Mouse (Mus musculus) layer of hippocampus, postnatal 36 days (tissue): Measurements from ENCODE around the gene Prmt7. TPM values are rescaled to one million over a fixed set of nuclear protein-coding genes. Genes with fewer than 3 reads are reported as not detected.
"Not testable (repeated sequence)": the region's sequence is repeated elsewhere in the genome, so short reads cannot be mapped to it uniquely, and the experiment has no call there.

Experiments used
- DNase-seq, 2 experiments: peaks; one replicate each; pipeline ENCODE4 v3.0.0; 2022
- total RNA-seq, 2 experiments: library from RNA; stranded (reverse); gene quantifications; 2 replicates each; pipeline ENCODE4 v1.2.3; 2021

Prmt7 gene
- 10 to 100 TPM; 33.8 to 36.8 TPM for total RNA-seq

DNA sequence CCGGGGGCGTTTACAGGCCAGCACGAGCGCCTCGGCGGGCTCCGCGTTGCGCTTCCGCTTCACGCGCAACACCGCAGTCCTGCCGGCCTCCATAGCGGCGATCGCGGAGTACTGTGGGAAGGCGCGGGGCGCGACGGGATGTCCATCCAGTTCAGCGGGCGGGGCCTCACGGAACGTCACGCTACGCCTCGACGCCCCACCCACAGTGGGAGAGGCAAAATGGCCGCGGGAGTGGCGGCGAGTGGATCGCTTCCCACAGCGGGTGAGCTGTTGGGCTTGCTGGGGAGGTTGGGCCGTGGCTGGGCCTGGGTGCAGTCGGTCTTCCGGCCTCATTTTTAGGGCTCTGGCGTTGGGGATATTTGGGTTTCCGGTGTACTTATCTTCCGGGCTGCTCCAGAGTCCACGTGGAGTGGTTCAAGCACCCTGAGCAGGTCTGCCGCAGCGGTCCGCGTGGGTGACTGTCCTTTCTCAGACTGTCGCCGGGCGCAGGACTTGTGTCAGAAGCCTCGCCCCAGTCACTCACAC, at the start of gene Prmt7, which contains the start of gene Slc7a6os:
Prmt7 (plus strand) TSS at position 116 of the 525 bp plus-strand sequence.
Slc7a6os (minus strand) TSS at position 115 of the 525 bp plus-strand sequence.
- peak; percentile 96 to 97 for DNase-seq

DNA sequence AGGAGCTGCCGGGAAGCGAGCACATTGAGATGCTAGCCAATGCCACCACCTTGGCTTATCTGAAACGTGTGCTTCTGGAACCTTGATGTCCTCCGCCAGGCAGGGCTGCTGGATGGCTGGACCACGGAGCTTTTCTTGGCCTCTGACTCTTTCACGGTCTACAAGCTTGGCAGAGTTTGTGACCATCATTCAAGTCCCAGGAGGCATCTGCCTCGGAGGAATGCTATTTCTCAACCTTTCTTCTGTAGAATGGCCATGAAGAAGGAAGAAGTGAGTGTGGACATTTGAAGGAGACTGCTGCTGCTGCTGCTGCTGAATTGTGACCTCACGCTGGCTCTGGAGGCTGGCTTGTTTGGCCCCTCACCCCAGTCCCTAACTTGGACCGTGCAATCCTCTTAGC, 47.5 kb upstream of the Prmt7 start:
- no peak for DNase-seq

GRCm38 (mm10) chr8:106165460-106165859, 45.3 kb upstream of the Prmt7 start:
- DNase-seq, result peak; percentile 49 to 66

GRCm38 (mm10) chr8:106168356-106169016, 42.2 kb upstream of the Prmt7 start, which contains the start of gene Slc7a6:
TSS of gene Slc7a6 (plus strand) at chr8:106168857.
- DNase-seq, result peak; percentile 86 to 90

DNA sequence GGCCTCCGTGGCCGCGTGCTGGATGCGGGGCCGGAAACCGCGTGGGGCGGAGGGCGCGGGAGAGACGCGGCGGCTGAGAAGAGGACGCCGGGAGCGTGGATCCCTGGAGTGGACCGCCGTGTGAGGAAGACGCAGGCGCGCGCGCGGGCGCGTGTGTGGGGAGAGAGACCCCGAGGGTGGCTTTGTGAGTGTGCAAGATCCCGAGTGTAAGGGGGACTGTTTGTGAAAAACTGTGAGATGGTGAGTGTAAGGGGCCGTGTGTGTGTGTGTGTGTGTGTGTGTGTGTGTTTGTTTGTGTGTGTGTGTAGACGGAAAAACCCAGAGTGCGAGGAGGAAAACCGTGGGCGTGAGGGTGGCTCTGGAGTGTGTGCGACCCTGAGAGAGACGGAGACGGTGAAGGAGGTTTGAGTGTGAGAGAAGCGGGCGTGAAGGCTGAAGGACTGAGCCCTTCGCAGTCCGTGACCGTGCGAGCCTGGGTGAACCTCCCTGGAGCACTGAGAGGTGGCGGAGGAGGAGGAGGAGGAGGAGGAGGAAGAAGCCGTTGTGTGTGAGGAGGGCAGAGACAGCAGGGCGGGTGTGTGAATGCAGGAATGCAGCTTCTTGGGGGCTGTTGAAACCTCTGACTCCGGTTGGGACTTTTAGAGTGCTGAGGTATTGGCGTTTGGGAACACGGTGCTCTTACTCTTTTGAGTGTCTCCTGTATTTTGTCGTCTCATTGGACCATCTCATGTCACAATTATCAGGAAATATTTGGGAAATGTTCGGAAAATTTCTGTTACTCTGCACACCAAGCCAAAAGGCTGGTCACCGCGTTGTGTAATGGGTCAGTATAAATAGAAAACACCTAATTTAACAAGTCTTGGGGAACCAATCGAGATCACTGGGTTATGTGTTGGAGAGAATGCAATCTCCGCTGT, 41.5 kb upstream of the Prmt7 start:
- peak in 1 of 2 experiments; percentile 55 for DNase-seq

DNA sequence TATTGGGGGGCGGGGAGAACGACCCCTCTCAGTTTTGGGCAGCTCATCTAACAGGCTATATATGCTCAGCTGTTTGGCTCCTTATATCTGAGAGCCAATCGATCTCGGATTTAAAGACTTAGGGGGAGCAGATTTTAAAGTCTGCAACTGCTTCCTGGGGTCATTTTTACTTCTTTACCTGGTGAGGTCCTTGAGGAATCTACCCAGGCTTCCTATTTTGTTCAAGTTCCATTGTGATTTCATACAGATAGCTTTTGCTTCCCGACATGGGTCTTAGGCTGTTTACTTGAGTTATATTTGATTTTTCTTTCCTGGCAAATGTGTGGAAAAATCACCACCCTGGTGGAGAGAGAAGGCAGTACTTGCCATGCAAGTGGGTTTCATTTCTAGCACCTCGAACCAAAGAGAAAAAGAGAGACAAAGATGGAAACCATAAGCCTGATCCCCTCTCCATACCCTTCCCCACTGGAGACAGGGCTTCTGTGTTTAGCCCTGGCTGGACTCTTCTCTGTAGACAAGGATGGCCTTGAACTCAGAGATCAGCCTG, 40.7 kb upstream of the Prmt7 start:
- no peak for DNase-seq

DNA sequence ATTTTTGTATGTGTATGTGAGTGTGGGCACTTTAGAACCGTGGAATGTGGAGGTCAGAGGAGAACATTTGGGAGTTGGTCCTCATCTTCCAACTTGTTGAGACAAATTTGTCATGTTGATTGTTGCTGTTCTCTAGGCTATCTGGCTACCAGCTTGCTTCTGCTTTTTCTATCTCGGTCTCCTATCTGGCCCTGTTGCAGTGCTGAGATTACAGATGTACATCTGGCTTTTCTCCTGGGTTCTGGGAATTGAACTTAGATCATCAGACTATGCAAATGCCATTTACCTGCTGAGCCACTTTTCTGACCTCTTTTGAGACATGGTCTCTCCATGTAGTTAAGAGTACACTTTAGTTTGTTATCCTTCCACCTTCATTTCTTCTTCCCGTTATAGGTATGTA, 37.2 kb upstream of the Prmt7 start:
- DNase-seq, result no peak

GRCm38 (mm10) chr8:106176891-106177290, 33.8 kb upstream of the Prmt7 start:
- no peak for DNase-seq

DNA sequence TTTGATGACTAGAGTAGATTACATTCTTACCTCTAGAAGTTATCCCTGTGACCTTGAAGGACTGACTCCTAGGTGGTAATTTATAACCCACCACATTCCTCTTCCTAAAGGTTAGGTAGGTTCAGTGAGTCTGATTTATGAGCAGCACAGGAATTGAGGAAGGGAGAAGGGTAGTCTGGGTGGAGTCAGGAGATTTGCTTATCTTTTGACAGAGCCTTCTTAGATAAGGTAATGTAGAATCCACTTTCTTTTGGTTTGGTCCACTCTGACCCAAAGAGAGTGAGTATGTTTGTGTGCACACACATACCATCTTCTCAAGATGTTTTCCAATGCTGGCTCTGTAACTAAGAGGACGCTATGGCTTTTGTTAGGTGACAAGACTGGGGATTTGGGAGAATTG, 33.1 kb upstream of the Prmt7 start:
- DNase-seq, result no peak

DNA sequence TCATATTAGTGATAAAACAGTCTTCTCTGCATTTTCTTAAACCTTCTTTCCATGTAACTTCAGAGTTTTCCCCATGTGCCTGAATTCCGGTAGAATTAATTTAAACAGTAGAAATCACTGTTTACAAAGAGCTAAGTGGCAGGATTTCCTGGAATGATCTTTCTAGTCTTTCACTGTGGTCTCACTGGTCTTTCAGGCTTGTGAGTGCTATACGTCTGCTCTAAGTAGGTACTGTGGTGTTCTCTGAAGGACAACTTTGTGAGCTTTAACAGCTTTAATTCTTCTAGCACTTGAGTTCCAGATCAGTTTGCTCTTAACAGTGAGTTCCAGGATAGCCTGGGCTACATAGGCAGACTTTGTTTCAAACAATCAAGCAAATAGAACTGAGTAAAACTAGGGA, 32.3 kb upstream of the Prmt7 start:
- DNase-seq, result no peak

GRCm38 (mm10) chr8:106185628-106186270, 25.0 kb upstream of the Prmt7 start:
- DNase-seq, result peak; percentile 34 to 36

DNA sequence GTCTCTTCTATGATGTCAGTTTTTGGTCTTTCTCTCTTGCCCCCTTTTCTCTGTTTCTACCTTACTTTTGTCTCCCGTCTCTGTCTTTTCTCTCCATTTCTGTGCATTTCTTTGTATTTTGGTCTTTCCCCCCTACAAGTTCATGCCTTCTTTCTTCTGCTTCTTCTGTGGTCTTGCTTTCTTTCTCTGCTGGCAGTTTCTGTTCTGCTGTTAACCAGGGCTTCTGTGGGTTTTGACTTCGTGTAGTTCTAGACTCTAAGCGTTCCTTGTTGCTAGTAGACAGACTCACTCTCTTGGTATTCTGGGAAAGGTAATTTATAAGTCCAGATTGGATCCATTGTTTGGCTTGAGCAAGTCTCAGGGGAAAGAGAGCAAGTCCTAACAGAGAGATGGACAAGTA, 24.3 kb upstream of the Prmt7 start:
- DNase-seq, result no peak

GRCm38 (mm10) chr8:106189162-106189561, 21.6 kb upstream of the Prmt7 start:
- DNase-seq, result no peak

DNA sequence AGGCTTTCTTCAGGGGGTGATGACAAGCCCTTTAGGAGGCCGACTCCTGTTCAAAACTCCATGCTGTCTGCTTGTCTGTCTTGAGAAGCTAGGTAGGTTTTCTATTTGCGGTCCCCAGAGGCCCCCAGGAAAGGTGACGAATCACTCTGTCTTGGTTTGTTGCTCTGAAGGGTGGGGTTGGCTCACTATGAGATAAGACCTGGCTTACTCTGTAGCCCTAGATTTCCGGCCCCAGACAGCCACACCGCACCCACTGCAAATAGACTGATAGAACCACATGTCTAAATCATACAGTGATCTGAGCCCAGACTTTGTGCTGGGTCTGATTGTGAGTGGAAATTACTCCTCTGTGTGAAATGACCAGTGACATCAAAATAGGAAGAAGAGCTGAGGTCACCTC, 19.1 kb upstream of the Prmt7 start:
- DNase-seq, result no peak

DNA sequence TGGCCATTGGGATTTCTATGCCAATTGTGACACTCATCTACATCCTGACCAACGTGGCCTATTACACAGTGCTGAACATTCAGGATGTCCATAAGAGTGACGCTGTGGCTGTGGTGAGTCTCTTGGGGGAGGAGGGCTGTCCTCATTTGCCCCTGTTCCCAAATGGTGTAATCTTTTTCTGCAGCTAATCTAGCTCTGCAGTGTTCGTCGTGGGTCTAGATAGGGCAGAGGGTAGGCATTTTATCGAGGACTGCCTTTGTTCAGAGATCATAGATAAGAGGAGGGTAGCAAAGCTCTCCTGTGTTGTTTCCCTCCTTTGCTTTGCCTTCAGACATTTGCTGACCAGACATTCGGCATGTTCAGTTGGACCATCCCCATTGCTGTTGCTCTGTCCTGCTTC, 17.6 kb upstream of the Prmt7 start:
- DNase-seq, result no peak

DNA sequence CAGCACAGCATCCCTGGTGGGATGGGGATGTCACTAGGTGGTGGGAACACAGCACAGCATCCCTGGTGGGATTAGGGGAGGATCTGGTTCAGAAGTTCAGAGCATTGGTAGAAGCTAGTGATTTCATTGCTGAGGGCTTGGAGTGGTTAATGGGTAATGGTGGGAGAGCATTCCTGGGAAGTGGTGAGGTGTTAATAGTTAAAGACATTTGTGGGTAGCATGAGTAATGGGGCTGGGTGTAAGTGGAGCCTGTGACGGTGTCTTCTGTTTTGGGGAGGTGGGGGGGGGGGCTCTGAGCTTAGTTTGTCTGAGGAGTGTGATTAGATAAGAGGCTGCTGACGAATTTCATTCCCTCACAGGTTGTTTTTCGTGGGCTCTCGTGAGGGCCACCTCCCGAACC, 16.7 kb upstream of the Prmt7 start:
- no peak for DNase-seq

- peak in 1 of 2 experiments; percentile 17 for DNase-seq
These were observed 12.0 kb upstream of the Prmt7 start for GRCm38 (mm10) chr8:106198741-106199140.

- not testable (repeated sequence) for DNase-seq
These were observed 11.1 kb upstream of the Prmt7 start for GRCm38 (mm10) chr8:106199596-106199995.

- no peak for DNase-seq
These were observed 553 bp upstream of the Prmt7 start for GRCm38 (mm10) chr8:106210035-106210731.

DNA sequence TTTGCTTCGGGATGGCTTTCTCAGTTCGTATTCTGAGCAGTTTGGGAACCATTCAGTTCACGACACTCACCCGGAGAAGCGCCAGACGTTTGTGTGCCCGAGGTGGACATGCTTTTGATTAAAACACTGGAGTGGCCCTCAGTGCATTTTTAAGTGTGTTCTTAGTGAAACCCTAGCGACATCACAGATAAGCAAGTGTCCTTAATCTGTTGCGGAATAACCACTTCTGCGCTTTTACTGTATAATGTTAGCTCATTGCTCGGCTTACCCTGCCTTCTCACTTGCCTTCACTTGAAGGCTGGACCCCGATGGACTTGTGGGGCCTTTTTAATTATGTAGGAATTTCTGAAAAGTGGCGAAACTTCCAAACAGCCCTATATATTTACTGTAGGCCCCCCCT, 685 bp downstream of the Prmt7 start:
- DNase-seq, result no peak

DNA sequence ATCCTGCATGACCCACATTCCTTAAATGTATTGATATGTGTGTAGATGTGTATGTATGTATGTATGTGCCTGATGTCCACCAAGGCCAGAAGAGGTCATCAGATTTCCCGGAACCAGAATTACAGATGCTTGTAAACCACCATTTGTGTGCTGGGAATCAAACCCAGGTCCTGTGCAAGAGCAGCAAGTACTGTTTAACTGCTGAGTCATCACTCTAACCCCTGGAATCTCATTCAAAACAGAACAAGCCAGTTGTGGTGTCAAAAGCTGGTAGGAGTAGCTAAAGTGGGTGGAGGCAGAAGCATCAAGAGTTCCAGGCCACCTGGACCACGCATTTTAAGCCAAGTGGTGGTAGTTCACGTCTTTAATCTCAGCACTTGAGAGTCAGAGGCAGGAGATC, 3.2 kb downstream of the Prmt7 start:
- DNase-seq, result no peak

- DNase-seq, result no peak
These were observed 8.9 kb downstream of the Prmt7 start for GRCm38 (mm10) chr8:106219620-106220019.
